Mouse (Mus musculus) left cerebral cortex, adult 18-20 months (tissue): ENCODE data around the gene Ces2h. TPM values are rescaled to one million over a fixed set of nuclear protein-coding genes. Genes with fewer than 3 reads are reported as not detected.
A peak's percentile ranks its signal among the peaks of the same experiment; 100 is the strongest.
"Not testable (repeated sequence)": the region's sequence is repeated elsewhere in the genome, so short reads cannot be mapped to it uniquely, and the experiment has no call there.

Source experiments
- DNase-seq, 2 experiments: peaks; one replicate each; pipeline ENCODE4 v3.0.0; 2021 to 2022; ENCODE audit warnings: low spot score in 2 of 2, mixed read lengths in 1 of 2
- long read RNA-seq, 2 experiments: library from polyadenylated mRNA; stranded (forward); transcript quantifications; one replicate each; pipeline ENCODE4 v2.0.0; 2021
- total RNA-seq, 2 experiments: library from RNA; stranded (reverse); gene quantifications; 2 replicates each; pipeline ENCODE4 v1.2.3; 2021

The Ces2h gene
- total RNA-seq: not detected
- long read RNA-seq, experiment 1: 0 reads
- long read RNA-seq, experiment 2: 0 reads

DNA sequence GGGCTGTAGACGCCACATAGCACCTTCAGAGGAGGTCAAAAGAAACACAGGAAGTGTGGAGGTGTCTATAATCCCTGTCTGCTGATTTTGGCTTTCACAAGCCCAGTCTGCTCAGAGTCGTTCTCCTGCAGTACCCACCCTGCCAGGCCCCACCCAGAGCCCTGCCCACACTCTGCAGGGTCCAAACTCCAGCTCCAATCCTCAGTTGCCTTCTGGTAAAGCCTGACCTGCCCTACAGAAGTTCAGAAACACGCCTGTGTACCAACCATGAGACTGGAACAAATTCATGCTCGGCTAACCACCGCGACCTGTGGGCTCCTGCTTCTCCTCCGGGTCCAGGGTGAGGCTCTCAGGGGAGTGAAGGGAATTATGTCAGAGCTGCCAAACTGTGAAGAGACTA is at the start of gene Ces2h:
Ces2h (plus strand) TSS at position 268 of the 400 bp plus-strand sequence.
- no peak for DNase-seq

DNA sequence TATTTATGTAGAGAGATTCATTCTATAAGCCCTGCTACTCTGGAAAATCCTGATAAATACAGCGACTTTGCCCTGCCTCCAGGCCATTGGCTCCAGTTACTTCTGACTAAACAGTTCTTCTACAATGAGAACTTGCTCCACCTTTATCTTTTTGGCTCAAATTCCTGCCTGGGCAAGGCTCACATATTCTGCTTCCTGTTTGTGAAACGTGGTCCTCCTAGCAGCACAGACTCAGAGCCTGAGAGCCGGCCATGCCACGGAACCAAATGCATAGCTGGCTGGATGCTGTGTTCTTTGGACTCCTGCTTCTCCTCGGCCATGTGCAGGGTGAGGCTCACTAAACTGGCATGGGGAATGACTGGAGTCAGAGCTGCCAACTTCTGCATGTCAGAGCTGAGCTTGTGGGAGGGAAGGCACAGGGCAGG is 39.1 kb upstream of the Ces2h start, which contains the start of gene Ces2g:
Ces2g (plus strand) TSS at position 182 of the 425 bp plus-strand sequence.
- no peak for DNase-seq

- no peak for DNase-seq
These were observed 38.3 kb upstream of the Ces2h start for GRCm38 (mm10) chr8:104962229-104962901.

GRCm38 (mm10) chr8:104963375-104963894 is 37.2 kb upstream of the Ces2h start:
- no peak for DNase-seq

DNA sequence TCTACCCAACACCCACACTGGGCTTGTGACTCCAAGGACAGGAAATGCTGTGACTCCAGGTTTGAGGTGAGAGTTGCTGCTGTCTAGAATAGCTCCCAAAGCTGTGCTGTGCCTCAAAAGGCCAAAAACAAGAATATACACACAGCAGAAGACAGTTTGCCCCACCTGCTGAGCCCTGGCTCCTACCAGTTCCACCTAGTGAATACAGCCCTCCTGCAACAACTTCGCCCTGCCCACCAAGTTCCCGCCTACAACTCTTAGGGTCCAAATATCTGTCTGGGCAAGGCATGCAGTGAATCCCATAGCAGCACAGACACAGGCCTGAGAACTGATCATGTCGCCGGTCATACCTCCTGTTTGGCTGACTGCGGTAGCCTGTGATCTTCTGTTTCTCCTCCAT is 16.5 kb upstream of the Ces2h start:
- no peak for DNase-seq

GRCm38 (mm10) chr8:104984942-104985341 is 15.7 kb upstream of the Ces2h start:
- no peak for DNase-seq

- no peak for DNase-seq
These were observed 2.5 kb upstream of the Ces2h start for GRCm38 (mm10) chr8:104998191-104998590.

DNA sequence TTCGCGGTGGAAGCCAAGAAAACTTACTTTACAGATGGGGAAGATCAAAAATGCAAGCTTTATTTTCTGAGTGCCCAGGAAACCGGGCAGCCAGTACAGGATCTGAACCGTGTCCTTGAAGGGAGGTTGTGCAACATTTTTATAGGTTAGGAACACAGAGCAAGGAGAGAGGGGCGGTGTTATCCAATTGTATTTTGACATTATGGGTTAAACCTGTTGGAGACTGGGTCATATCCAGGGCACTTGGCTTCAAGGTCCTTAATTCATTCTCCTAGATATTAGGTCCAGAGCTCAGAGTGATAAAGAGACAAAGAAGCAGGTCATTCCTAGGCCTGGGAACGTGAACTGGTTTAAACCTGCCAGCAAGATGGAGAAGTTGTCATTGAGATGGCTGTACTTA is 1.5 kb upstream of the Ces2h start:
- no peak for DNase-seq

GRCm38 (mm10) chr8:105010000-105010399 is 9.3 kb downstream of the Ces2h start:
- no peak for DNase-seq

GRCm38 (mm10) chr8:105011136-105011535 is 10.5 kb downstream of the Ces2h start:
- no peak for DNase-seq

GRCm38 (mm10) chr8:105014391-105014790 is 13.7 kb downstream of the Ces2h start:
- no peak for DNase-seq

GRCm38 (mm10) chr8:105021954-105022353 is 21.3 kb downstream of the Ces2h start:
- DNase-seq: no peak

- no peak for DNase-seq
These were observed 22.4 kb downstream of the Ces2h start for GRCm38 (mm10) chr8:105023087-105023486.

- DNase-seq: no peak
These were observed 24.4 kb downstream of the Ces2h start for GRCm38 (mm10) chr8:105025050-105025449.

DNA sequence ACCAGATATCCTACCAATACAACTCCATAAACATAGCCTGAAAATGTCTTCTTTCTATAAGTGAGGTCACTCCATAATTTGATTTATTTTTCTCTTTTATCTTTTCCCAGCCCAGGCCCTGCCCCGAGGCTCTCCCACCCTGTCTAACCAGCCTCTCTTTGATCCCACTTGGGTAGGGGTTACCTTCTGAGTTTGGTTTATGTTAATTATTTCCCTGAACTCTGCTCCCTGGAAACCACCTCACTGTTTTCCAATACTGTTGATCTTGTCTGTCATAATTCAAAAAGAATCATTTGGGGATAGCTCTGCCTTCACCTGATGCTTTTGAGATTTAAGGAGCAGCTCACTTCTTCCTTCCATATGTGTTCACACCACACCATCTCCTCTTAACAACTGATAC is 42.9 kb downstream of the Ces2h start:
- no peak for DNase-seq

DNA sequence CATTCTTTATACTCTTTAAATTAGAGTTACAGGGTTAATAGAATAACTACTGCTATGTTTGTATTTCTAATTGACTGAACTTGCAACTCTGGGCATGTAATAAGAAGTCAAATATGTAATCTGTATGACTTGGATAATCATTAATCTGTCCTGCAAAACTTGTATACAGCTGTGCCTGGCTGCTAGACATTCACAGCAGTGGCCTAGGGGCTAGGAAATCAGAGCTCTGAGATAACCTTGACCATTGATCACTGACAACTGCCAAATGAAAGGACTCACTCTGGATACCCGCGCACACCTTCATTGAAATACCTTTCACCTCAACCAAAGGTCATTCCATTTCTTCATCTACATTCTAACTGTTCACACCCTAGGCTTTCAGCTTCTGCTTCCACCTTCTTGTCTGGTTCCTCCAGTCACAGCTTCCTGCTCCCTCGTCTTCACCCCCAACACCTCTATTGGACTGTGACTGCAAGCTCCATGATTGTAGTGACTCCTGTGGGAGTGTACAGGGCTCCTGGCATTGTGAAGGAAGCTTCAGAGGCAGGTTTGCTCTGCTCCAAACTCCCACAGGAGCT is 45.3 kb downstream of the Ces2h start:
- DNase-seq: no peak

- no peak for DNase-seq
These were observed 47.8 kb downstream of the Ces2h start, which contains the start of gene Ces3a for GRCm38 (mm10) chr8:105048371-105048854. Ces3a (plus strand) TSS chr8:105048601.

GRCm38 (mm10) chr8:105056211-105056610 is 55.6 kb downstream of the Ces2h start:
- no peak for DNase-seq

DNA sequence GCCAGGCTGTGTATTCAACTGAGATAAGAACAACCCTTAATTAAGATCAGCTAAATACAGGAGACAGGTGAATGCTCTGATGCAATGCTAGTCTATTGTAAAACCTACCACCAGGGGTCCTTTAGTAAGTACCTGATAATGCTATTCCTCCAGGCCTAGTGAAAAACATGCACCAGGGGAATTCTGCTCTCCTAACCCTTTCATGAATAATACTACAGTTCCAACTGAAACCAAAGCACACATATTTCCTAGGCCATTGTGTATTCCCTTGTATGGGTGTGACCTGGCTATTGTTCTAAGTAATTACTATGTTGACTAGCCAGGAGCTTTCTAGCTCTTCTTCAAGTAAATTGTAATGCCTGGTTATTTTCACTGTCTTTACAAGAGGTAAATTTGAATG is 59.4 kb downstream of the Ces2h start:
- no peak for DNase-seq

DNA sequence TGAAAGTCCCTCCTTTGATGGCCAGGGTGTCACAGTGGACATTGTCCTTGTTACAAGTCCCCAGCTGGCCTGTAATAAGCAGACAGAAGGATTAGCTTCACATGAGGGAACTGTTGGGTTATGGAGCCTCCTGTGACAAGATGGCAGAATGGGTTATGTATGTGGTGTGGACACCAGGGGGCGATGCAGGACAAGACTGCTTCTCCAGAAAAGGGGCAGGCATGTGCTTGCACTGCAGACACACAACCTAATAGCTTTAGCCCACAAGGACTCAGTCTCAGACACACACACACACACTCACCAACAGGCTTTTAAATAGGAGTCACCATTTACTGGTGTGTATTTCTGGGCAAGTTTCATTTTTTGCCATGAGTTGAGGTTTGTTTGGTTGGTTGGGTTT is 66.1 kb downstream of the Ces2h start:
- DNase-seq: peak in 1 of 2 experiments; percentile 2

DNA sequence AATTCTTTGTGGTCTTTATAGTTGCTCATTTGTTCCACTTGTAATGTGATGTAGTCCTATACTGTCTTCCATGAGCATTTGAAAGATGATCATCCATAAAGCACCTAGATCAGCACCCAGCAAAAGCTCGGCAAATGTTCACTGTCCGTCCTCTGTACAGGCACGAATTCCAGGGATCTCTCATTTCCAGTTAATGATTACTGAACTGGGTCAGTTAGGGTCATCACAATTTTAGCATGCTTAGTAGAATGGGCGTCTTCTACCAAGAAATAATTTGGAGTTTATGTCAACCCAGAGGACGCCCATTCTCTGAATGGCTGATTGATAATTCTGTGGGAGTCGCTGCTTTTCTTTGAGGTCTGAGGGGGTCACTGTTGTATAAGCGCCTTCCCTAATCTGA is 67.3 kb downstream of the Ces2h start:
- DNase-seq: not testable (repeated sequence)

- no peak for DNase-seq
These were observed 68.3 kb downstream of the Ces2h start for GRCm38 (mm10) chr8:105068971-105069370.
